Mouse (Mus musculus) forebrain, embryonic 11.5 days (tissue): ENCODE results near the gene Tifa. TPM values are rescaled to one million over a fixed set of nuclear protein-coding genes. Genes with fewer than 3 reads are reported as not detected.

Experiments
- ATAC-seq: fragments of 200-750 bp; cut with Nextera tagmentation; replicated peaks from 2 replicates; pipeline ENCODE4 v1.8.0; 2017; ENCODE audit warnings: moderate TSS enrichment; ENCODE audit not compliant: low FRiP score
- DNase-seq: peaks from one replicate; pipeline ENCODE4 v3.0.0-alpha.2; 2017; ENCODE audit warnings: low spot score
- H3K27ac ChIP-seq: fragments of 300-500 bp; sonication (generic); 2 replicates; pipeline ENCODE4 v1.5.1; 2014; ENCODE audit warnings: low read depth, low read length
- H3K27me3 ChIP-seq: fragments of 300-500 bp; sonication (generic); 2 replicates; pipeline ENCODE4 v1.6.1; 2014; ENCODE audit warnings: mild to moderate bottlenecking, low read length, mixed read lengths; ENCODE audit not compliant: control insufficient read depth, insufficient read depth
- H3K36me3 ChIP-seq: fragments of 300-500 bp; sonication (generic); 2 replicates; pipeline ENCODE4 v1.6.1; 2014; ENCODE audit warnings: mild to moderate bottlenecking, low read length, moderate library complexity, mixed read lengths; ENCODE audit not compliant: control insufficient read depth, insufficient read depth
- H3K4me1 ChIP-seq: fragments of 300-500 bp; sonication (generic); replicated peaks from 2 replicates; pipeline ENCODE4 v1.6.1; 2014; ENCODE audit warnings: low read length, mixed read lengths; ENCODE audit not compliant: control insufficient read depth, insufficient read depth
- H3K4me2 ChIP-seq: fragments of 300-500 bp; sonication (generic); 2 replicates; pipeline ENCODE4 v1.6.1; 2014; ENCODE audit warnings: low read depth, mild to moderate bottlenecking, low read length, moderate library complexity, mixed read lengths; ENCODE audit not compliant: severe bottlenecking
- H3K4me3 ChIP-seq: fragments of 300-500 bp; sonication (generic); 2 replicates; pipeline ENCODE4 v1.5.1; 2014; ENCODE audit warnings: low read depth, low read length
- H3K9ac ChIP-seq: fragments of 300-500 bp; sonication (generic); 2 replicates; pipeline ENCODE4 v1.6.1; 2014; ENCODE audit warnings: low read length
- H3K9me3 ChIP-seq: fragments of 300-500 bp; sonication (generic); 2 replicates; pipeline ENCODE4 v1.6.1; 2016; ENCODE audit warnings: low read length, mixed read lengths; ENCODE audit not compliant: control insufficient read depth
- WGBS: fragments of 180-500 bp; shearing (Covaris S2); extraction: QIAGEN DNeasy Blood & Tissue Kit; methylation state at CpG from one replicate; pipeline ENCODE4 v1.1.7; 2014; 5-methylcytosine and 5-hydroxymethylcytosine counted together
- polyA plus RNA-seq: library from polyadenylated mRNA; unstranded; fragments of >200 nt; fragmentation: Nextera tagmentation; extraction: Ambion mirVana; gene quantifications from 2 replicates; pipeline ENCODE4 v1.2.1, GENCODE M21; 2014

Tifa gene
- polyA plus RNA-seq, 1 experiment from 2014 or later = 3.2 TPM

DNA sequence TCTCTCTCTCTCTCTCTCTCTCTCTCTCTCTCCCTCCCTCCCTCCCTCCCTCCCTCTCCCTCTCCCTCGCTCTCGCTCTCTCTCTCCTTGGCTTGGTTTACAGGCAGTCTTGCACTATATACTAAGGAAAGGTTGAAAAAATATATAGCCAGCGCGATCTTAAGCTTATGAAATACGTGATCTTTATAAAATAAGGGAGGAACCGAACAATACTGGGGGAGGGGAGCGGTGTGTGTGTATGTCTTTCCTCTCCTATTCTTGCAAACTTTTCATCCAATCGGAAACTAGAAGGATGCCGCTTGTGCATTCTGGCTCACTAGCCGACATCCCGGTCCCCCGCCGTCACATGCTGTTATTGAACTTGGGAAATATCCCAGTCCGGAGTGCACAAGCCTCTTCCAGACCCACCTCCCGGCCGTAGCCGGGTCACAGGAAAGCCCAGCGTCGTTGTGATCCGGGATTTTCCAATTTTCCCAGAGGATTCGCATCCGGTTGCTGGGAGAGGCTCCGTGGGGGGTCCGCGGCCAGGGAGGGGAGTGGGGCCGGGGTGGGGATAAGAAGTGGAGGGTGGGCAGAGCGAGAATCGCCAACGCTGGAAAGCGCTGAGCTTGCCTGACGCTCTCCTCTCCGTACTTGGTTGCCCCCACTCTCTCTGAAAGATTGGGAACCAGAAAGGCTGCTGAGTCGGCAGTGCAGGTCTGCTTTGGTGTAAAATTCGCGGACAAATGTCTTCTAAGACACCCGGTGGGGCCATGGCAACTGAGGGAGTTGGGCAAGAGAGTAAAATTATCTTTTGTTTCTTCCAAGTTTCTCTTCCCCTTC is 840 bp downstream of the Tifa start:
- peaks cover 8% of the 10 kb centered on the region; the same call in 1 of the 2 replicates for H3K4me1 ChIP-seq
- peaks cover 27% of the 10 kb centered on the region for H3K27me3 ChIP-seq
- WGBS = under 1% methylated on average over 34 of the region's 36 CpGs
- ATAC-seq (peak; percentile 65), DNase-seq (peak; percentile 76)
- H3K36me3 ChIP-seq = no peaks in the 10 kb centered on the region
- H3K27ac ChIP-seq = no peak overlapping the region
- no peaks in the 10 kb centered on the region for H3K9me3 ChIP-seq
- H3K9ac ChIP-seq = peak overlapping the region; percentile 54
- peak overlapping the region; percentile 49 for H3K4me3 ChIP-seq
- H3K4me2 ChIP-seq = peak overlapping the region; percentile 87

DNA sequence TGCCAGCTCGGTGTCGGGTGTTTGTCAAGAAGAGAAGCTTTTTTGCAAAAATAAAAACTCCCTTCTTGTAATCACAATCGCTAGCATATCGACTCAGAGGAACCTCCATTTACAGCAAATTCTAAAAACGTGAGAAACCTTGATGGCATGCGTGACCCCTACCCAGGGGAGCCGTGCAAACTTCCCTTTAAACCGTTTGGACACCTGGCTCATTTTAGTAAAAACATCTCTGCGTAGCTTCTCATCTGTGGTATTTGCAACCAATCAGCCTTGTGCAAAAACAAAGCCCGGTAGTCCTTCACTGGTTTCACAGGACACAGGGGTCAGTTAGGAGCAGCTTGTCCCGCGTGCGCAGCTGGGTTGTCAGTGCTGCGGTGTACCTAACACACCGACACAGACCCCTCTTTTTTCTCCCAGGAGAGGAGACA is 1.5 kb downstream of the Tifa start:
- Histone ChIP-seq H3K36me3 (no peaks in the 10 kb centered on the region), H3K9ac (peak overlapping the region; percentile 54; the same call in 1 of the 2 replicates), H3K4me3 (peak overlapping the region; percentile 49), H3K4me1 (peaks cover 8% of the 10 kb centered on the region; the same call in 1 of the 2 replicates), H3K9me3 (no peaks in the 10 kb centered on the region), H3K27me3 (peaks cover 27% of the 10 kb centered on the region), H3K4me2 (peak overlapping the region; percentile 87), H3K27ac (no peak overlapping the region)
- 0 out of 2 replicates have a peak, but pooled peaks have one; percentile 28 for ATAC-seq
- WGBS = under 1% methylated on average over 15 of the region's 15 CpGs
- peak; percentile 64 for DNase-seq

DNA sequence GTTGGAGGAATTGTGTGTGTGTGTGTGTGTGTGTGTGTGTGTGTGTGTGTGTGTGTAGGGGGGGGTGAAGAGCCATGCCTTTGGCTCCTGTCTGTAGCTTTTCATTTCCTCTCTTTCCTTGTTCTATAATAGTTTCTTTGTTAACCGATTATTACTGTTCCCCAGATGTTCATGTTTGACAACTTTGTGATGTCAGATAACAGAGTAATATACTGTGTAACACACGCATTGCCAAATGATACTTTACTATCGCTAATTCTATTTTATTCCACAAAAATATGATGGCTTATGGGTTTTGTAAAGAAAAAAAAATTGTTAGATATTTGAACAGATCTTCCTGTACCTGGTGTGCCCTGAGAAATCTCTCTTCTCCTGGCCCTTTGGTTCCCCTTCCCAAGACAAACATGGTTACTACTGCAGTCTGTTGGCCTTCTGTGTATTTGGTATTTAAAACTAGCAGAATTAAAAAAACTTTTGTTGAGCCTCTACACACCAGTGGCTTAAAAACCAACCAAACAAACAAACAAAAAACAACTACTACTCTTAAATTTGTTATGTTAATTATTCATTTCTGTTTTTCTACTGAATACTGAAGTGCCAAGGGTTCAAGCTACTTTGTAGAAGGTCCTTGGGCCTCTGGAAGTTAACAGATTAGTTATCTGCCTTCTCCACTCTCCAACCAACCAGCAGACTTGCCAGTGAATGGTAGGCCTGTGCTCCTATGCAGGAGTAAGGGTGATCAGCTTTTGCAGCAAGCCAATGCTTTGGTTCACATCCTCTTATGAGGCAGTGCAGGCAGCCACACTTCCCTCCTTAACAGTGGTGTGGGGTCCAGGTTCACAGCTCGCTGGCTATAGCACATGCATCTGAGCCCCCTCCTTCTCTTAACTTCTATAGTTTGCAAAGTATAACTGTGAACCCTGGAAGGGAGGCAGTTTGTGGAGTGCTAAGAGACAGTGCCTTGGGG is 2.3 kb downstream of the Tifa start:
- H3K36me3 ChIP-seq = no peaks in the 10 kb centered on the region
- H3K9ac ChIP-seq = no peak overlapping the region
- DNase-seq = no peak
- WGBS = 61% methylated on average over 4 of the region's 4 CpGs
- H3K4me2 ChIP-seq = no peak overlapping the region; the same call in 1 of the 2 replicates
- no peak overlapping the region for H3K27ac ChIP-seq
- H3K27me3 ChIP-seq = peaks cover 27% of the 10 kb centered on the region
- no peak overlapping the region for H3K4me3 ChIP-seq
- peaks cover 8% of the 10 kb centered on the region; the same call in 1 of the 2 replicates for H3K4me1 ChIP-seq
- ATAC-seq = no peak
- H3K9me3 ChIP-seq = no peaks in the 10 kb centered on the region

DNA sequence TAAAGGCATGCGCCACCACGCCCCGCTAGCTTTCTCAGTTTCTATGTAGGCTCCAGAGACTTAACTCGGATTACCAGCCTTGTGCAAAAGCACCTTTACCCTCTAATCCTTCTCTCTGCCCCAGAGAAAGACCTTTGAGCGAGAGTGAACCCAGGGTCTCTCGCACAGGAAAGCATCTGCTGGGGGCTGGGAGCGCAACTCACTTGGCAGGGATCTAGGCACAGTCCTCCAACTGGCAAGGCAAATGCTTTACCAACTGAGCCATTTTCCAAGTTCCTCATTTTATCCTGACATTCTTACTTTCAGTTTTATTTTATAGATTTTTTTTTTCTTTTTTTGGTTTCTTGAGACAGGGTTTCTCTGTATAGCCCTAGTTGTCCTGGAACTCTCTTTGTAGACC is 3.4 kb downstream of the Tifa start:
- Histone ChIP-seq H3K4me2 (no peak overlapping the region), H3K27me3 (peaks cover 22% of the 10 kb centered on the region), H3K9ac (no peak overlapping the region), H3K4me1 (peaks cover 8% of the 10 kb centered on the region; the same call in 1 of the 2 replicates), H3K27ac (no peak overlapping the region), H3K36me3 (no peaks in the 10 kb centered on the region), H3K4me3 (no peak overlapping the region), H3K9me3 (no peaks in the 10 kb centered on the region)
- ATAC-seq (no peak), DNase-seq (no peak)
- 76% methylated on average over 7 of the region's 7 CpGs for WGBS

DNA sequence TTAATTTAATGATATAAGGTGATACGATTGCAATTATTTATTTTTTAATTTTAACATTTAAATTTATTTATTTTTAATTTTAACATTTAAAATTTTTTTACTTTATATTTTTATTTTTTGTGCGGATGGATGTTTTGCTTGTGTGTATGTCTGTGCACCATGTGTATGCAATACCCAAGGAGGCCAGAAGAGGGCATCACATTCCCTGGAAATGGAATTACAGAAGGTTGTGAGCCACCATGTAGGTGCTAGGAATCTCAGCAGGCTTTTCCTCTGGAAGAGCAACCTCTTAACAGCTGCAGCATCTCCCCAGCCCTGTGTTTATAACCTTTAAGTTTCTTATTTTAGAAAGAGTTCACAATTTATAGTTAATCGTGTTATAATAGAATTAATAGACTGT is 6.2 kb downstream of the Tifa start:
- Histone ChIP-seq H3K4me3 (no peak overlapping the region), H3K9ac (no peak overlapping the region), H3K4me1 (peaks cover 2% of the 10 kb centered on the region; the same call in 1 of the 2 replicates), H3K9me3 (no peaks in the 10 kb centered on the region), H3K4me2 (no peak overlapping the region), H3K27me3 (peaks cover 3% of the 10 kb centered on the region; the same call in 1 of the 2 replicates), H3K36me3 (no peaks in the 10 kb centered on the region), H3K27ac (no peak overlapping the region)
- 94% methylated on average over 3 of the region's 3 CpGs for WGBS
- DNase-seq (no peak), ATAC-seq (no peak)

DNA sequence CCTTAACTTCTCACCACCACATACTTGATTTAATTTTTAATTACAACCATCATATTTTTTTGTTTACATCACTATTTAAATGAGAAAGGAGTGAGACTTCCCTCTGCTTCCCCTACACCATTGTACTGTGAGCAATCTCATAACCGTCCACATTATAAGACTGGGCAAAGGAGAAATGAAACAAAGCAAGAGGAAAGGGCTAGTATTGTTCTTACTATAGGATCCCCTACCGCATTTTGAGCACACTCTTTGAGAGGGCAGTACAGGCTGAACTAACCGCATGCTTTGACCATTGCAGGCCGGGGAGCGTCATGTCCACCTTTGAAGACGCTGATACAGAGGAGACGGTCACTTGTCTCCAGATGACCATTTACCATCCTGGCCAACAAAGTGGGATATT is 6.7 kb downstream of the Tifa start:
- Histone ChIP-seq H3K4me3 (no peak overlapping the region), H3K4me1 (no peaks in the 10 kb centered on the region; the same call in 1 of the 2 replicates), H3K27ac (no peak overlapping the region), H3K9ac (no peak overlapping the region), H3K27me3 (peaks cover 3% of the 10 kb centered on the region; the same call in 1 of the 2 replicates), H3K36me3 (no peaks in the 10 kb centered on the region), H3K9me3 (no peaks in the 10 kb centered on the region), H3K4me2 (no peak overlapping the region)
- 95% methylated on average over 7 of the region's 7 CpGs for WGBS
- DNase-seq = no peak
- ATAC-seq = no peak

DNA sequence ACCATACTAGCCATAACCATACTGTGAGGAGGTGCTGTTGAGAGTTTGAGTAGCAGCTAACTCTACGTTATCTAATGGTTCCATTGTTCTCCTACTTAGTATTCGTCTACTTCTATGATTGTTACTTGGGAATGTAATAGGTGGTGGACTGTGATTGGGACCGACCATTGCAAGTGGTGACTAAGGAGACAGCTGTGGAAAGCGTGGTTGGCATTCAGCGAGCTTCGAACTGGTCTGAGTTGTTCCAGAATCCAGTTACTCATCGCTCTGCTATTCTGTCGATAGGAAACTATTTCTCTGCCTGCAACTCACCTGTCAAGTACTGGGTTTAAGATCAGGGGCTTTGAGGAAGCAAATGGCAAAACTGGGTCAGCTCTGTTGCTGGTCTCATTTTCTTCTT is 11.6 kb downstream of the Tifa start:
- no peaks in the 10 kb centered on the region for H3K36me3 ChIP-seq
- H3K27ac ChIP-seq = no peak overlapping the region
- no peak overlapping the region for H3K4me3 ChIP-seq
- DNase-seq (peak; percentile 23), ATAC-seq (no peak)
- WGBS = 92% methylated on average over 8 of the region's 8 CpGs
- H3K9ac ChIP-seq = no peak overlapping the region
- no peak overlapping the region for H3K4me2 ChIP-seq
- no peaks in the 10 kb centered on the region for H3K27me3 ChIP-seq
- no peaks in the 10 kb centered on the region for H3K4me1 ChIP-seq
- H3K9me3 ChIP-seq = no peaks in the 10 kb centered on the region

DNA sequence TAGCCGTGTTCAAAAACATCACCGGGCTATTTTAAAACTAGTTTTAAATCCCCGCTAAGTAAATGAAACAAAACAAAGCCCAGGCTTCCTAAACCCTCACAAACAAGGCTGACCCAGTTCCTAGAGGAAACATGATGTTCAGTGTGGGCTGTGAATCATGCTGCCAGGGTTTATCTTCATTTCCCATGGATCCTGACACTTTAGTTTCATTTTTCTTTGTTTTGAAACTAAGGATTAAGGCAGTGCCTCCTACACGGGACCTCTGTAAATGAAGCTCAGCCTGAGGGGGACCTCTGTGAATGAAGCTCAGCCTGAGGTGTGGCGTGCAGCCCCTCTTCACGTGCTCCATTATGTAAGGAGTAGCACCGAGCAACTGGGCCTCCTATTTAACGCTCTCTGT is 13.2 kb downstream of the Tifa start:
- WGBS = 46% methylated on average over 8 of the region's 8 CpGs
- Histone ChIP-seq H3K4me2 (no peak overlapping the region), H3K36me3 (no peaks in the 10 kb centered on the region), H3K9ac (no peak overlapping the region), H3K9me3 (no peaks in the 10 kb centered on the region), H3K4me1 (no peaks in the 10 kb centered on the region), H3K4me3 (no peak overlapping the region), H3K27ac (no peak overlapping the region), H3K27me3 (no peaks in the 10 kb centered on the region)
- no peak for ATAC-seq
- DNase-seq = peak; percentile 46
